Mouse (Mus musculus) ES-Bruce4 (cell line): ENCODE data around the gene Dmrt2.

Experiments used
- CTCF ChIP-seq: IDR thresholded peaks from one replicate; pipeline ENCODE4 v1.8.1; 2011; ENCODE audit warnings: low read depth, low read length
- EP300 ChIP-seq: IDR thresholded peaks from 2 replicates; pipeline ENCODE4 v1.6.1; 2011; ENCODE audit warnings: low read depth, low read length; ENCODE audit not compliant: insufficient read depth
- POLR2A ChIP-seq: IDR thresholded peaks from one replicate; pipeline ENCODE4 v1.8.1; 2011; ENCODE audit warnings: low read length; ENCODE audit not compliant: insufficient read depth

DNA sequence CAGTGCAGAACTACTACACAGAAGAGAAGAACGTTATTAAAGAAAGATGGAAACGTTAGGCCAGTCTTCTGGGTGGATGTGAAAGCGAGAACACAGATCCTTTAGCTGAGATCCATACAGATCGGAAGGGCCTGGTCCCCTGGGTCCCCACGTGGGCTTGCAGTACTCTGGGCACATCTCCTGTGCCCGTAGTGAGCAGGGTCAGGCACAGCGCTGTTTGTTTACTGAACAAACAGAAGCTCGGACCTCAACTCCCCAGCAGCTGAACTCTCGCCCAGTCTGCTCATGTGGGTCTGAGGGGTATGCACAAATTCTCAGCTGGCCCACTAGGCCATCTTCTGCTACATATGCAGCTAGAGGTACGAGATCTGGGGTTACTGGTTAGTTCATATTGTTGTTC lies 21.7 kb upstream of the Dmrt2 start:
- no peak for TF ChIP-seq CTCF
- TF ChIP-seq EP300: no peak
- TF ChIP-seq POLR2A: no peak
